Mouse (Mus musculus) cortical plate, adult 2 months (tissue): ENCODE measurements at regions not wholly inside any gene's neighbourhood (a gene's known extent, or its start where the extent isn't known, plus 50 kb on each side); places are given as distances from the start of the nearest gene placed in this dataset.

Experiments used
- CTCF ChIP-seq: fragments of 200-500 bp; IDR thresholded peaks from 2 replicates; pipeline ENCODE4 v1.5.1; 2011; ENCODE audit warnings: mild to moderate bottlenecking, control low read depth, low read length; ENCODE audit not compliant: insufficient read depth; ENCODE audit errors: extremely low read depth
- POLR2A ChIP-seq: fragments of 200-500 bp; IDR thresholded peaks from 2 replicates; pipeline ENCODE4 v1.6.1; 2011; ENCODE audit warnings: mild to moderate bottlenecking, low read length, control low read depth; ENCODE audit not compliant: insufficient read depth; ENCODE audit errors: extremely low read depth

DNA sequence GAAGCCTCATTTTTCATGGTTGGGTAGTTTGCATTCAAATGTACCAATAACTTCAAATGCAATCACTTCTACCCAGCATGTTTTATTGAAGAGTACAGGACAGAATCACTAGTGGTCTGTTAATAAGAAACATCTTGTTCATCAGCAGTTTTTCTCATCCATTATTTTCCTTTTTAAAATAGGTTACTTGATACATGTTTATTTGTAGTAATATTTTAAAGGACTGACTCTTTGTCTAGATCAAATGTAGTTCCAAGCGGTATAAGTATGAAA lies 79.0 kb upstream of the Tram1l1 start:
- TF ChIP-seq CTCF = no peak
- TF ChIP-seq POLR2A = no peak
